Mouse (Mus musculus): ENCODE measurements around the gene Mettl7a3. TPM values are rescaled to one million over a fixed set of nuclear protein-coding genes. Genes with fewer than 3 reads are reported as not detected.
A peak's percentile ranks its signal among the peaks of the same experiment; 100 is the strongest.

Gene Mettl7a3
- total and polyA plus RNA-seq, 3 experiments = 0.12 to 0.70 TPM; not detected in 1

GRCm38 (mm10) chr15:100319884-100320283, 14.8 kb upstream of the Mettl7a3 start:
- Histone ChIP-seq H3K4me3 (ENCODE audit: control insufficient read depth in 1 of 2, insufficient read depth in 1 of 2, low read depth in 2 of 2, low read length in 2 of 2) (no peak overlapping the region), H3K9ac (ENCODE audit: control insufficient read depth, low read depth, low read length, poor library complexity, severe bottlenecking) (no peak overlapping the region), H3K27ac (ENCODE audit: control insufficient read depth, low read depth, low read length) (no peak overlapping the region), H3K36me3 (ENCODE audit: control insufficient read depth in 1 of 2, insufficient read depth in 2 of 2, low read length in 2 of 2) (peaks cover 0 to 4% of the 10 kb centered on the region in 2 experiments; a peak in 2 of 4 replicates), H3K9me3 (replicated peaks; ENCODE audit: insufficient read depth, low read length) (no peaks in the 10 kb centered on the region), H3K4me1 (ENCODE audit: control insufficient read depth in 1 of 2, insufficient read depth in 2 of 2, low read length in 2 of 2) (peaks cover 0 to 10% of the 10 kb centered on the region in 2 experiments; a peak in 2 of 4 replicates), H3K27me3 (ENCODE audit: control insufficient read depth in 1 of 2, insufficient read depth in 2 of 2, low read length in 2 of 2) (no peaks in the 10 kb centered on the region), H3K79me2 (ENCODE audit: control insufficient read depth, insufficient read depth, low read length, poor library complexity) (no peaks in the 10 kb centered on the region)
- TF ChIP-seq MAX (IDR thresholded peaks at IDR 0.05; ENCODE audit: low read length) (no peak), ZKSCAN1 (IDR thresholded peaks at IDR 0.05; ENCODE audit: low read depth, low read length) (0 out of 2 replicates have a peak, but pooled peaks have one; percentile 20)
- DNase-seq (ENCODE audit: low read depth, low spot score) = no peak

DNA sequence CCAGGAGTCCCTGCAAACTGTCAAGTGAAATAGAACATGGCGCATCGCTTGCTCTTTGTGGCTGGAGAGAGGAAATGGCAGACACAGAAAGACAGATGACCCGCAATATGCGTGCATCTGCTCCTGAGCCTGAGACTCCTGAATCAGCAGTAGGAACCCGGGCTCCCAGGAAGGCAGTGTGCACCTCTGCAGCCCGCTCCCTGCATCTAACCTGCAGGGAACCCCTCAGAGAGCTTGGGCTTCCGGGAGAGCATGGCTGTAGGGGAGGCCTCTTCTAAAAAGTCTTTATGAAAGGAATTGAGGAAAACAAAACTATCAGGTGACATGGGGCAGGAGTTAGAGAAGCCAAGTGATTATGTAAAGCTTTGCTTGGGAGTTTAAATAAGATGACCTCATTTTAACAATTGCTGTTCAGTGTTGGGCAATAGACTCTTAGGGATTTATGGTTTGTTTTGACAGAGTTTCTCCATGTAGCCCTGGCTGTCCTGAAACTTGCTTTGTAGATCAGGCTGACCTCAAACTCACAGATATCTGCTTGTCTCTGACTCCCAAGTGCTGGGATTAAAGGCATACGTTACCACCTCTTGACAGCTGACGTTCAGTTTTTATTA, 14.3 kb upstream of the Mettl7a3 start:
- Histone ChIP-seq H3K27me3 (ENCODE audit: control insufficient read depth in 1 of 2, insufficient read depth in 2 of 2, low read length in 2 of 2) (no peaks in the 10 kb centered on the region), H3K79me2 (ENCODE audit: control insufficient read depth, insufficient read depth, low read length, poor library complexity) (no peaks in the 10 kb centered on the region), H3K36me3 (ENCODE audit: control insufficient read depth in 1 of 2, insufficient read depth in 2 of 2, low read length in 2 of 2) (peaks cover 0 to 4% of the 10 kb centered on the region in 2 experiments; a peak in 2 of 4 replicates), H3K27ac (ENCODE audit: control insufficient read depth, low read depth, low read length) (no peak overlapping the region), H3K9me3 (replicated peaks; ENCODE audit: insufficient read depth, low read length) (no peaks in the 10 kb centered on the region), H3K4me1 (ENCODE audit: control insufficient read depth in 1 of 2, insufficient read depth in 2 of 2, low read length in 2 of 2) (peaks cover 0 to 10% of the 10 kb centered on the region in 2 experiments; a peak in 2 of 4 replicates), H3K4me3 (ENCODE audit: control insufficient read depth in 1 of 2, insufficient read depth in 1 of 2, low read depth in 2 of 2, low read length in 2 of 2) (no peak overlapping the region), H3K9ac (ENCODE audit: control insufficient read depth, low read depth, low read length, poor library complexity, severe bottlenecking) (no peak overlapping the region)
- no peak for TF ChIP-seq HCFC1 (IDR thresholded peaks at IDR 0.05; ENCODE audit: low read depth, low read length)
- TF ChIP-seq SMC3 (IDR thresholded peaks at IDR 0.05; ENCODE audit: low read depth, low read length) = no peak
- no peak for TF ChIP-seq ZNF384 (IDR thresholded peaks at IDR 0.05; ENCODE audit: low read depth, low read length)
- no peak for TF ChIP-seq MAFK (IDR thresholded peaks at IDR 0.05; ENCODE audit: borderline replicate concordance, low read depth, low read length)
- no peak for TF ChIP-seq POLR2A (IDR thresholded peaks at IDR 0.05; ENCODE audit: control insufficient read depth in 1 of 2, insufficient read depth in 1 of 2, low read depth in 1 of 2, low read length in 2 of 2, poor library complexity in 1 of 2)
- TF ChIP-seq USF1 (IDR thresholded peaks at IDR 0.05; ENCODE audit: low read depth, low read length) = no peak
- no peak for TF ChIP-seq RCOR1 (IDR thresholded peaks at IDR 0.05; ENCODE audit: low read depth, low read length)
- TF ChIP-seq CHD2 (IDR thresholded peaks at IDR 0.05; ENCODE audit: low read length) = no peak
- TF ChIP-seq ETS1 (IDR thresholded peaks at IDR 0.05; ENCODE audit: low read depth, low read length) = no peak
- TF ChIP-seq MYB (IDR thresholded peaks at IDR 0.05; ENCODE audit: low read depth, low read length) = no peak
- no peak for TF ChIP-seq RAD21 (IDR thresholded peaks at IDR 0.05; ENCODE audit: low read depth, low read length)
- no peak for TF ChIP-seq CTCF (IDR thresholded peaks at IDR 0.05 in 2 of 3, conservative IDR thresholded peaks at IDR 0.05 in 1 of 3; ENCODE audit: control insufficient read depth in 1 of 3, insufficient read depth in 1 of 3, low read depth in 2 of 3, low read length in 3 of 3, poor library complexity in 1 of 3, severe bottlenecking in 1 of 3)
- no peak for TF ChIP-seq MXI1 (IDR thresholded peaks at IDR 0.05; ENCODE audit: low read depth, low read length)
- TF ChIP-seq MAZ (IDR thresholded peaks at IDR 0.05; ENCODE audit: low read depth, low read length) = no peak
- TF ChIP-seq EP300 (IDR thresholded peaks at IDR 0.05; ENCODE audit: low read depth in 1 of 2, low read length in 2 of 2) = no peak
- TF ChIP-seq GATA1 (IDR thresholded peaks at IDR 0.05; ENCODE audit: low read depth, low read length) = no peak
- no peak for TF ChIP-seq USF2 (IDR thresholded peaks at IDR 0.05; ENCODE audit: borderline replicate concordance in 1 of 2, insufficient read depth in 1 of 2, low read depth in 1 of 2, low read length in 2 of 2)
- TF ChIP-seq POLR2AphosphoS5 (IDR thresholded peaks at IDR 0.05; ENCODE audit: borderline replicate concordance, low read depth, low read length) = no peak
- no peak for TF ChIP-seq KAT2A (conservative IDR thresholded peaks at IDR 0.05; ENCODE audit: low read depth, low read length)
- no peak for TF ChIP-seq MAX (IDR thresholded peaks at IDR 0.05; ENCODE audit: low read length)
- DNase-seq (ENCODE audit: low read depth, low spot score) = no peak

All from MEL (cell line).